Mouse (Mus musculus) CH12.LX (cell line): ENCODE data around the gene Tti1. TPM values are rescaled to one million over a fixed set of nuclear protein-coding genes. Genes with fewer than 3 reads are reported as not detected.

ENCODE experiments used
- DNase-seq: peaks from one replicate; pipeline ENCODE4 v3.0.0-alpha.2; 2013; ENCODE audit errors: extremely low read depth
- H3K27ac ChIP-seq: 2 replicates; pipeline ENCODE4 v1.5.1; 2012; ENCODE audit warnings: low read depth, mild to moderate bottlenecking, control low read depth, moderate library complexity; ENCODE audit not compliant: insufficient read depth
- H3K27me3 ChIP-seq: replicated peaks from 2 replicates; pipeline ENCODE3; 2012; ENCODE audit warnings: inconsistent platforms
- H3K36me3 ChIP-seq, 2 experiments: replicated peaks in 1 of 2; 2 replicates each; pipeline versions ENCODE3 to v1.6.1; 2012; ENCODE audit warnings: inconsistent platforms in 1 of 2, low read length in 1 of 2, mild to moderate bottlenecking in 1 of 2, mixed read lengths in 1 of 2, moderate library complexity in 1 of 2; ENCODE audit not compliant: control insufficient read depth in 1 of 2, insufficient read depth in 1 of 2
- H3K4me1 ChIP-seq, 2 experiments: 2 replicates each; pipeline ENCODE4 v1.6.1; 2012; ENCODE audit warnings: inconsistent platforms in 1 of 2, moderate library complexity in 1 of 2; ENCODE audit not compliant: insufficient read depth in 2 of 2, control insufficient read depth in 1 of 2
- H3K4me2 ChIP-seq: 2 replicates; pipeline ENCODE4 v1.6.1; 2012; ENCODE audit warnings: low read depth, mild to moderate bottlenecking, control low read depth; ENCODE audit not compliant: poor library complexity, insufficient read depth, severe bottlenecking
- H3K4me3 ChIP-seq, 3 experiments: fragments of 150-350 bp in 1 of 3; sonication (generic) in 1 of 3; replicated peaks in 1 of 3; 2 replicates each; pipeline versions ENCODE3 to v1.5.1; 2011 to 2012; ENCODE audit warnings: low read depth in 2 of 3, low read length in 2 of 3, mild to moderate bottlenecking in 2 of 3, moderate library complexity in 2 of 3, control low read depth in 1 of 3, improper control_type of control experiment in 1 of 3, inconsistent platforms in 1 of 3, mixed read lengths in 1 of 3; ENCODE audit not compliant: poor library complexity in 1 of 3
- H3K79me2 ChIP-seq: replicated peaks from 2 replicates; pipeline ENCODE4 v1.6.1; 2012; ENCODE audit warnings: mild to moderate bottlenecking, moderate library complexity; ENCODE audit not compliant: control insufficient read depth, poor library complexity, insufficient read depth, severe bottlenecking; ENCODE audit errors: extremely low read depth
- H3K9ac ChIP-seq: 2 replicates; pipeline ENCODE4 v1.6.1; 2012; ENCODE audit warnings: low read depth, mild to moderate bottlenecking, control low read depth, moderate library complexity; ENCODE audit not compliant: insufficient read depth
- H3K9me3 ChIP-seq: replicated peaks from 2 replicates; pipeline ENCODE3; 2012; ENCODE audit warnings: low read length, inconsistent platforms, mixed read lengths
- BHLHE40 ChIP-seq: IDR thresholded peaks from 2 replicates; pipeline ENCODE4 v1.6.1; 2011; ENCODE audit warnings: mild to moderate bottlenecking, low read depth, low read length, improper control_type of control experiment
- CTCF ChIP-seq, 2 experiments: IDR thresholded peaks in 1 of 2; conservative IDR thresholded peaks in 1 of 2; 2 replicates each; pipeline ENCODE4 v1.5.1; 2011 to 2012; ENCODE audit warnings: low read depth in 2 of 2, low read length in 2 of 2, improper control_type of control experiment in 1 of 2, inconsistent platforms in 1 of 2, mild to moderate bottlenecking in 1 of 2, moderate library complexity in 1 of 2
- E2F4 ChIP-seq: IDR thresholded peaks from 2 replicates; pipeline ENCODE4 v1.6.1; 2011; ENCODE audit warnings: low read depth, low read length, improper control_type of control experiment; ENCODE audit not compliant: insufficient replicate concordance
- ELF1 ChIP-seq: IDR thresholded peaks from 2 replicates; pipeline ENCODE4 v1.6.1; 2014; ENCODE audit warnings: low read depth, mild to moderate bottlenecking, inconsistent platforms, low read length, improper control_type of control experiment
- ETS1 ChIP-seq: conservative IDR thresholded peaks from 2 replicates; pipeline ENCODE4 v1.6.1; 2012; ENCODE audit warnings: low read depth, mild to moderate bottlenecking, inconsistent platforms, low read length, improper control_type of control experiment, moderate library complexity
- GABPA ChIP-seq: IDR thresholded peaks from 2 replicates; pipeline ENCODE4 v1.6.1; 2012; ENCODE audit warnings: low read depth, low read length, improper control_type of control experiment, inconsistent platforms; ENCODE audit not compliant: insufficient replicate concordance
- HCFC1 ChIP-seq: IDR thresholded peaks from 2 replicates; pipeline ENCODE4 v1.6.1; 2012; ENCODE audit warnings: low read depth, mild to moderate bottlenecking, inconsistent platforms, low read length, improper control_type of control experiment
- JUN ChIP-seq: IDR thresholded peaks from 2 replicates; pipeline ENCODE4 v1.6.1; 2011; ENCODE audit warnings: low read depth, mild to moderate bottlenecking, low read length, improper control_type of control experiment, moderate library complexity; ENCODE audit not compliant: insufficient read depth
- JUND ChIP-seq: conservative IDR thresholded peaks from 2 replicates; pipeline ENCODE4 v1.6.1; 2011; ENCODE audit warnings: low read depth, low read length, improper control_type of control experiment
- KAT2A ChIP-seq: IDR thresholded peaks from 2 replicates; pipeline ENCODE4 v1.6.1; 2012; ENCODE audit warnings: low read length, improper control_type of control experiment, inconsistent platforms; ENCODE audit not compliant: insufficient replicate concordance
- MAZ ChIP-seq: IDR thresholded peaks from 2 replicates; pipeline ENCODE4 v1.6.1; 2012; ENCODE audit warnings: low read depth, mild to moderate bottlenecking, inconsistent platforms, low read length, improper control_type of control experiment, moderate library complexity
- MEF2A ChIP-seq: IDR thresholded peaks from 2 replicates; pipeline ENCODE4 v1.6.1; 2014; ENCODE audit warnings: low read depth, mild to moderate bottlenecking, inconsistent platforms, low read length, improper control_type of control experiment, borderline replicate concordance
- MYC ChIP-seq: IDR thresholded peaks from 2 replicates; pipeline ENCODE4 v1.6.1; 2011; ENCODE audit warnings: low read depth, mild to moderate bottlenecking, improper control_type of control experiment, low read length
- NELFE ChIP-seq: IDR thresholded peaks from 2 replicates; pipeline ENCODE4 v1.6.1; 2011; ENCODE audit warnings: low read depth, low read length, improper control_type of control experiment
- NRF1 ChIP-seq: IDR thresholded peaks from 2 replicates; pipeline ENCODE4 v1.6.1; 2014; ENCODE audit warnings: low read depth, mild to moderate bottlenecking, inconsistent platforms, low read length, improper control_type of control experiment, moderate library complexity
- PAX5 ChIP-seq: IDR thresholded peaks from 2 replicates; pipeline ENCODE4 v1.6.1; 2012; ENCODE audit warnings: low read length, inconsistent platforms, mixed read lengths
- SIN3A ChIP-seq: IDR thresholded peaks from 2 replicates; pipeline ENCODE4 v1.6.1; 2012; ENCODE audit warnings: low read length, improper control_type of control experiment, inconsistent platforms
- SMC3 ChIP-seq: IDR thresholded peaks from 2 replicates; pipeline ENCODE4 v1.6.1; 2011; ENCODE audit warnings: low read depth, low read length, improper control_type of control experiment
- TBP ChIP-seq: conservative IDR thresholded peaks from 2 replicates; pipeline ENCODE4 v1.6.1; 2011; ENCODE audit warnings: low read depth, low read length, improper control_type of control experiment
- UBTF ChIP-seq: IDR thresholded peaks from 2 replicates; pipeline ENCODE4 v1.6.1; 2012; ENCODE audit warnings: low read depth, mild to moderate bottlenecking, inconsistent platforms, low read length, improper control_type of control experiment, moderate library complexity
- USF1 ChIP-seq: IDR thresholded peaks from 2 replicates; pipeline ENCODE4 v1.6.1; 2014; ENCODE audit warnings: low read depth, mild to moderate bottlenecking, inconsistent platforms, low read length, improper control_type of control experiment
- ZKSCAN1 ChIP-seq: IDR thresholded peaks from 2 replicates; pipeline ENCODE4 v1.6.1; 2012; ENCODE audit warnings: low read depth, inconsistent platforms, low read length, improper control_type of control experiment, borderline replicate concordance
- ZNF384 ChIP-seq: IDR thresholded peaks from 2 replicates; pipeline ENCODE4 v1.6.1; 2012; ENCODE audit warnings: low read depth, low read length, improper control_type of control experiment, inconsistent platforms
- dilution Hi-C: fragments of 300-500 bp; cut with MboI; formaldehyde crosslinking; loops from 2 replicates; pipeline ENCODE4 v1.14.3; 2020; ENCODE audit warnings: low sequenced_read_pairs; ENCODE audit not compliant: extremely low pct_unique_long_range_greater_than_20kb, extremely low pct_ligation_motif_present
- in situ Hi-C: fragments of 300-500 bp; cut with MboI; formaldehyde crosslinking; loops from 3 replicates; pipeline ENCODE4 v1.14.3; 2019; ENCODE audit warnings: low sequenced_read_pairs, low pct_ligation_motif_present, low pct_unique_long_range_greater_than_20kb, mixed read lengths
- polyA plus RNA-seq: library from polyadenylated mRNA; unstranded; fragments of >175 nt; gene quantifications from 2 replicates; pipeline ENCODE4 v1.2.1, GENCODE M21; 2012; ENCODE audit warnings: low read depth; ENCODE audit not compliant: insufficient read length
- total RNA-seq, 2 experiments: library from RNA; depleted of rRNA; stranded (reverse); fragments of 300-350 nt in 1 of 2; fragments of >200 nt in 1 of 2; gene quantifications; 2 replicates each; pipeline ENCODE4 v1.2.3; 2012 to 2014

The Tti1 gene
- total and polyA plus RNA-seq, 3 experiments: 19.7 to 27.2 (median 19.8) TPM

GRCm38 (mm10) chr2:158077981-158078380, 49.7 kb upstream of the Tti1 start:
- H3K4me1 ChIP-seq: peaks cover 0 to 6% of the 10 kb centered on the region in 2 experiments; a peak in 2 of 4 replicates
- no peak overlapping the region for H3K4me2 ChIP-seq
- no peak for TF ChIP-seq ELF1
- no peak for TF ChIP-seq USF1
- no peak for TF ChIP-seq ETS1
- no peak for TF ChIP-seq TBP
- H3K79me2 ChIP-seq: no peaks in the 10 kb centered on the region
- H3K9me3 ChIP-seq: no peaks in the 10 kb centered on the region
- in situ Hi-C loops (no loop called here), dilution Hi-C loops (no loop called here)
- H3K36me3 ChIP-seq: peaks cover 31 to 55% of the 10 kb centered on the region in 2 experiments
- no peak overlapping the region for H3K27ac ChIP-seq
- no peak for DNase-seq
- H3K9ac ChIP-seq: no peak overlapping the region
- no peaks in the 10 kb centered on the region for H3K27me3 ChIP-seq
- no peak overlapping the region for H3K4me3 ChIP-seq

DNA sequence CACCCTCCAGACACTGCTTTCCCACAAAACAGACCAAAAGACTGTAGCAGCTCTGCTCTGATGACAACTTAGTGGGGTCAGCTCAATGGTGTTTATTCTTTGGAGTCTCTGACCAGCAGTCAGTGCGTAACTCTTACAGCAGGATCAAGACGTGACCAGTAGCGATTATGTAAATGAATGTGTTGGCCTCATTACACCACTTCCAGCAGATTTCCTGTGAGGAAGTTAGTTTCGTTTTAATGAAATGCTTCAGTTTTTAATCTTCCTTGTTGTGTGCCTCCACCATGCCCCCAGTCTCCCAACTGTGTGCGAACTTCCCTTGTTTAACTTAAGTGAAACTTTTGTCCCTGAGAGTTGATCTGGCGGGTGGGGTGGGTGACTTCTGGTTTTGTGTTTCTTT, 48.5 kb upstream of the Tti1 start:
- no peak overlapping the region for H3K4me3 ChIP-seq
- H3K4me1 ChIP-seq: peaks cover 0 to 14% of the 10 kb centered on the region in 2 experiments; a peak in 2 of 4 replicates
- DNase-seq: no peak
- in situ Hi-C loops: no loop called here
- no peak overlapping the region for H3K4me2 ChIP-seq
- no peaks in the 10 kb centered on the region for H3K27me3 ChIP-seq
- H3K9me3 ChIP-seq: no peaks in the 10 kb centered on the region
- no peak overlapping the region for H3K27ac ChIP-seq
- no peaks in the 10 kb centered on the region for H3K79me2 ChIP-seq
- TF ChIP-seq HCFC1: no peak
- TF ChIP-seq E2F4: no peak
- TF ChIP-seq GABPA: no peak
- no peak for TF ChIP-seq PAX5
- TF ChIP-seq UBTF: no peak
- TF ChIP-seq KAT2A: no peak
- TF ChIP-seq CTCF (conservative IDR thresholded peaks at IDR 0.05 in 1 of 2, IDR thresholded peaks at IDR 0.05 in 1 of 2; ENCODE audit: low read depth in 2 of 2, low read length in 2 of 2): no peak
- TF ChIP-seq NRF1: no peak
- TF ChIP-seq SIN3A: no peak
- TF ChIP-seq MYC: no peak
- no peak for TF ChIP-seq ZKSCAN1
- TF ChIP-seq MEF2A: no peak
- TF ChIP-seq MAZ: no peak
- TF ChIP-seq NELFE: no peak
- no peak for TF ChIP-seq SMC3
- TF ChIP-seq JUN: no peak
- TF ChIP-seq ZNF384: no peak
- no peak for TF ChIP-seq ETS1
- TF ChIP-seq JUND: no peak
- TF ChIP-seq BHLHE40: no peak
- H3K36me3 ChIP-seq: peaks cover 37 to 68% of the 10 kb centered on the region in 2 experiments
- dilution Hi-C loops: no loop called here
- H3K9ac ChIP-seq: no peak overlapping the region
